Mouse (Mus musculus) thymus, postnatal 10 days (tissue): Measurements from ENCODE around the gene Cerk.
"Not testable (repeated sequence)": the region's sequence is repeated elsewhere in the genome, so short reads cannot be mapped to it uniquely, and the experiment has no call there.

Experiments
- DNase-seq, 2 experiments: peaks; one replicate each; pipeline ENCODE4 v3.0.0; 2021; ENCODE audit warnings: low spot score in 2 of 2

Cerk gene

GRCm38 (mm10) chr15:86116421-86116820 is 69.5 kb downstream of the Cerk start:
- no peak for DNase-seq

DNA sequence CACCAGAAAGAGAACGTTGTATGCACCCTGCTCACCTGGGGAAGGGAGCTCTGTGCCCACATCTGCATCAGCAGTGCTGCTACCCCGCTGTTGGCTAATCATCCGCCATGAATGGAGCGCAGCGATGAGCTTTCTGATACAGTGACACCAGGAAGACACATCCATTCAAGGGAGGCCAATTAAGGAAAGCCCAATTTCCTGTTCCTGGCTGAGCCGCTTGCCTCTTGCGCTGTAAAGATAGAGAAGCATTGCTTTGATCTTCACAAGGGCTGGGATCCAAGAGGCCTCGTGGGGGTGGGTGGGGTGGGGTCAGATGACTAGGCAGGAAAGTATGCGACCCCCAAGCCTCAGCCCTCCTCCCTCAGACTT is 72.6 kb downstream of the Cerk start:
- no peak for DNase-seq

DNA sequence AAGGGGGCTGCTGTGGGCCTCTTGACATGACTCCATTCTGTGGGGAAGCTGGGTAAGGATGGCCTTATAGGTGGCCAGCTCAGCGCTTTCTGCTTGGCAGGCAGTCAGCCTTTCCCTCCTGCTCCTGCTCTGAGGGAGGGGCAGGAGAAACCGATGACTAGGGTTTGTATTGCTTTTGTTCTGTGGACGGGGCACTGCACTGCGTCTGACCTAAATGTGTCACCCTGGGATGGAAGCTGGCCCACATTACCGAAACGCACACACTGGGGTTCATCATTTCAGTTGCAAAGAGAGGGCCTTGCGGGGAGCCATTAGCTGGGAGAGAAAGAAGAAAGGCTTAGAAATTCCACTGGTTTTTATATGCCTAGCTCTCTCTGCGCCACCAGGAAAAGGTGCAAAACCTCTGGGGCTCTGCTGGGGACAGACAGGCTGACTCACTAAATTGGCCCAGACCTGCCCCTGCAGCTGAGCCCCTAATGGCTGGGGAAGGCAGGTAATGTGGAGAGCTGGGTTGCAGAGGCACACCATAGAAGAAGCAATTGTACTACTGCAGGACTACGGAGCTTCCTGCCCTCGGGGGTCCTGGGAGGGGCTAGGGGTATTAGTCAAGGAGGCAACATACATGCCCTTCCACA is 73.1 kb downstream of the Cerk start:
- no peak for DNase-seq

- DNase-seq = peak; percentile 61 to 69
These were observed 75.4 kb downstream of the Cerk start for GRCm38 (mm10) chr15:86110361-86111103.

DNA sequence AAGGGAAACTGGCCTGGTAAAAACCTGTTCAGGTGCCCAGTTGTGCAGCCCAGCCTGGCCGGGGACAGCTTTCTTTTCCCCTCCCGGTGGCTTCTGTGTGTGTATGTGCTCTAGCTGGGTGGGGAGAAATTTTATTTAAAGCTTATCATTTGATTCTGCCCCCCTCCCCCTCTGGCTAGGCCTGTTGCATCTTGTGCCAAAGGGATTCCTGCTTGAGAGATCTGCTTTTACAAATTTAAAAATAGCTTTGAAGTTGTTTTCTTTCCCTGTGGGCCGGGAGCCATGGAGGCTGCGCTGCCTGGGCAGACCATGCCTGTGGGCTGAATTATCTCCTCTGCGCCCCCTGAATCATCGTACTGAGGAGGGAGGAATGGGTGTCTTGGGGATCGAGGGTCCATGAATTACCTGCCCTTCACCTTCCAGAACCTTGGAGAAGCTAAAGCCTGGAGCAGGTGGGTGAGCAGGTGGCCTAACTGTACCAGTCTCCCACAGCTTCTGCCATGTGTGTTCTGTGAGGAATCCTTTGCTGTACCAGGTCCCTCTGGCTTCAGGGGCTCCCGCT is 76.2 kb downstream of the Cerk start:
- DNase-seq = no peak

DNA sequence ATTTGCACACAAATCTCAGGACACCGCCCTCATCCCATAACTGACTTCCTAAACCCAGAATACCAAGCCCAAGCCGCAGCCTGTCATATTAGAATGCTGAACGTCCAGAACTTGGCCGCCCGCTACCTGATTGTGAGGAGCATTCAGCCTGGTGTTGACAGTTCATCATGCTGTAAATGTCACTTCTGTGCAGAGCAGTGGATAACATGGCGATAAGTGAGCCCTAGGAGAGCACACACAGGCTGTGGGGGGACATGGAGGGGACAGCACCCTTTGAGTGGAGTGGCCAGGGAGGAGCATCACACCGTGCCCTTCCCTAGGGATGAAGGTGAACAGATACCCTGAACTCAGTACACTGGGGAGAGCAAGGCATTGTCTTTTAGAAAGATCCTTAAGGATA is 76.7 kb downstream of the Cerk start:
- DNase-seq = no peak

DNA sequence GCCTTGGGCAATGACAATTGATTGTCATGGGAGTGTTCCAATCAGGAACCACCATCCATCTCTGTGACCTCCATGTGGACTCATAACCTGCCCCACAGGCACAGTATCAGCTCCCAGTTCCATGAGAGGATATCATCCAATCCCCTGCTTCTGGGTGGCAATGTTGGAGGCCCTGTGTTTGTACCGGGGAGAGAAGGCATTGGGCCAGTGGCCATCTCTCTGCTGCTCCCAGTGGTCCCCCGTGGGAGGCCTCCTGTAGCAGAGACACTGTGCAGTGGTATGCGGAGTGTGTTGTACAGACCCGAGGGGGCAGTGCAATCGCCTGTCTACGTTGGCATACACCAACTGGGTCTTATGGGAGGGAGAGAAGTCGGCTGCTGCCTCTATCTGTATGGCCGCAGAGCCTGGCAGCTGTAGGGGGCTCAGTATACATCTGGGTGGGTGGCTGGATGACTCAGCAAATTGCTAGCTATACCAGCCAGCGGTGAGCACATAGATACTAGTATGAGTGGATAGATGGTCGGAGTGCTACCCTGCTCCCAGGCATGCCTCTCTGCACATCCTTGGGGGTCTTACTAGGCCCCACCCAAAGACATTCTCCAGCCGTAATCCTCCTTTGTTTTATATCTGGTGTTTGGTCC is 78.0 kb downstream of the Cerk start:
- DNase-seq = no peak

- no peak for DNase-seq
These were observed 80.2 kb downstream of the Cerk start for GRCm38 (mm10) chr15:86105751-86106150.

- no peak for DNase-seq
These were observed 80.6 kb downstream of the Cerk start for GRCm38 (mm10) chr15:86105345-86105697.

- DNase-seq = no peak
These were observed 81.3 kb downstream of the Cerk start for GRCm38 (mm10) chr15:86104401-86105344.

DNA sequence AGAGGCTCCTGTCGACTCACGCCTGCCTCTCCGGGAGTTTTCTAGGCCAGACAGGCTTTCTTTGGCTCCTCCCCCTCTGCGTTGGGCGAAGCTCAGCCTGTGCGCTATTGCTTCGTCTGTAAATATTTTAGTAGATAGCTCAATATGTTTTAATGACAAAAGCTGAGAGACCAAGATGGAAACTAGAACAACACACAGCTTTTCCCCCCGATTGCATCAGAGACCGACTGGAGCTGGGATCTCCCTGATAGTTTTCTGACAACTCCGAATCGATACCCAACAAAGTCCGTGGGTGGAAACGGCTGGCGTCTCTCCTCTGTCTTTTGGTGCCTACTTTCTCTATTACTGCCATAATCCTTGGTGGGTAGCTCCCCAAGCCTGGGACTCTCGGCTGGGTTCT is 83.6 kb downstream of the Cerk start:
- no peak for DNase-seq

- DNase-seq = no peak
These were observed 84.4 kb downstream of the Cerk start for GRCm38 (mm10) chr15:86101585-86101984.

GRCm38 (mm10) chr15:86097871-86098270 is 88.1 kb downstream of the Cerk start:
- DNase-seq = no peak

DNA sequence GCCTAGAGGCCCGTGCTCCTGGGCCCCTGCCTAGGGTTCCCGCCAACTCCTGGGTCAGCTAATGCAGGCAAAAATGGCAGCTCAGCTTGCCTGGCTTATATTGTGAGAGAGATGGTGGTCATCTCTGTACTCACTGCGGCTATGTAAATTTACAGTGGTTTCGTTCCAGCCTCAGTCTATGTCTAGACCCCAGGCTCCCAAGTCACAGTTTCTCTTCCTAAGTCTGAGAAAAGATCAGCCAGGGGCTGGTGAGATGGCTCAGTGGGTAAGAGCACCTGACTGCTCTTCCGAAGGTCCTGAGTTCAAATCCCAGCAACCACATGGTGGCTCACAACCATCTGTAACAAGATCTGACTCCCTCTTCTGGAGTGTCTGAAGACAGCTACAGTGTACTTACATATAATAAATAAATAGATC is 89.3 kb downstream of the Cerk start:
- not testable (repeated sequence) for DNase-seq

- DNase-seq = no peak
These were observed 90.0 kb downstream of the Cerk start for GRCm38 (mm10) chr15:86095722-86096603.

DNA sequence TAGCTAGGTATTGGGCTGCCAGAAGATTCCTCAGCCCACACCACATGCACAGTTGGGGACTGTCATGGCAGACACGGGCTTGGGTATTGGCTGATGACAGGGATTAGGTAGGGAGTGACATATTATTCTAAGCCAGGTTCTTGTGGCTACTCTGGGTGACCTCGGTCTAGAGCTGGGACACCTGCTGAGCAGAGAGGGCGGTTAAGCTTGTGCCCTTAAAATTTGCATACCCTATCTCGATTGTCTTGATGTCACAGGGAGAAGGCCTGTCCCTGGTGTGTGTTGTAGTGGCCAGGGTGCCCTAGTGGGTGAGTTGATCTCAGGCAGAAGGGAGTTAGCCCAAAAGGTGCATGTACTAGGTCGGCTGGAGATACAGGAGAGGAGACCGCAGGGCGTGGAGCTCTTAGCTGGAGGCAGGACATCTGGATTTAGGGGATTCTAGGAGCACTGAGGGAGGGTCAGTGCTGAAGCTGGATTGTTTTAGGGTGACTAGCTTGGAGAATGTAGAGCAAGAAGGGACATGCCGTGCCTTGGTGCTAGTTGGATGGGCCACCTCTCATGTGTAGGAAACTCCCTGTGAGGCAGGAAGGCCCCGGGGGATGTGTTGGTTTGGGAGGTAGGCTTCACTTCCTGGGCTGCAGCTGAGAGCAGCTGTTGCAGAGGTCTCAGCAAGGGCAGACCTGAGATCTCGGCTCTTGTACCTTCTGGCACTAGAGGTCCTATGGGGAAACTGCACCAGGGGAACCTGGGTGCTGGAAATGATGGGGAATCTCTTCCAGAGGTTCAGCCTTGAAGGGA is 91.4 kb downstream of the Cerk start:
- peak; percentile 24 to 49 for DNase-seq

GRCm38 (mm10) chr15:86093236-86093635 is 92.7 kb downstream of the Cerk start:
- DNase-seq = no peak

DNA sequence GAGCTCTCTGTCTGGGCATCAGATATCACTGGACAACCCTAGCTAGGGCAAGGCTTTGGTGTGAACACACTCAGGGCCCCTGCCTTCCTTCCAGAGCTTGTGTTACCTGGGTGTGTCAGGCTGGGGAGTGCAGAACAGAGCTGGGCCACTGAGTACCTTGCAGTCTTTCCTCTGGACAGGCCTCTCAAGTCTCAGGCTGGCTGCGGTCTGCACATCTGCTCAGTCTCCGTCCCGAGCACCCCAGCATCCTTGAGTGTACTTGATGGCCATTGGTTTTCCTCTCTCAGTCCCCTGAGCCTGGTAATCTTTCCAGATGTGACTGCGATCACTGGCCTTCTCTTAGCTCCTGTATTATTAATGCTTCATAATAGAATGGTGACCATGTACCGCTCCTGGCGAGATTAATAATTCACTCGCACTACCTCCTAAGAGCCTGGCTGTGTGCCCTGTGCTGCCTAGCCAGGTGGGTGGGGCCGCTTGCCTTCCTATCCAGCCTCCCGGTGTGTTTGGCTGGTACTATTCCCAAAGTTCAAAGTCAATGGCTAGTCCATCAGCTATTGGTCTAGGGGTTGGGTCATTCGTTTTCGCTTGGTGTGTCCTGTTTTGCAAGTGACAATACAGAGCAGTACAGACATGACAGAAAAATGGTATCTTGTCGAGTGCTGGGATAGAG is 93.8 kb downstream of the Cerk start:
- DNase-seq = no peak
